Mouse (Mus musculus) bone marrow, adult 2 months (tissue): ENCODE data around the gene Plcg1. TPM values are rescaled to one million over a fixed set of nuclear protein-coding genes. Genes with fewer than 3 reads are reported as not detected.

ENCODE experiments used
- H3K27ac ChIP-seq: fragments of 200-500 bp; 2 replicates; pipeline ENCODE4 v1.5.1; 2012; ENCODE audit warnings: low read depth, mild to moderate bottlenecking, control low read depth, inconsistent platforms, low read length; ENCODE audit not compliant: control insufficient read depth, poor library complexity, insufficient read depth
- H3K4me1 ChIP-seq: fragments of 200-500 bp; 2 replicates; pipeline ENCODE4 v1.6.1; 2011; ENCODE audit warnings: low read length; ENCODE audit not compliant: control insufficient read depth, insufficient read depth
- H3K4me3 ChIP-seq: fragments of 200-500 bp; replicated peaks from 2 replicates; pipeline ENCODE3; 2011; ENCODE audit warnings: mild to moderate bottlenecking, low read depth, low read length, control low read depth; ENCODE audit not compliant: control insufficient read depth
- CTCF ChIP-seq: fragments of 200-500 bp; IDR thresholded peaks from 2 replicates; pipeline ENCODE4 v1.5.1; 2011; ENCODE audit warnings: low read length, control low read depth; ENCODE audit not compliant: control insufficient read depth, insufficient read depth
- POLR2A ChIP-seq: fragments of 200-500 bp; IDR thresholded peaks from 2 replicates; pipeline ENCODE4 v1.6.1; 2011; ENCODE audit warnings: low read depth, mild to moderate bottlenecking, control low read depth, low read length, borderline replicate concordance; ENCODE audit not compliant: control insufficient read depth
- WGBS: fragments of 180-500 bp; shearing (Covaris S2); methylation state at CpG from one replicate; pipeline ENCODE4 v1.1.7; 2018; 5-methylcytosine and 5-hydroxymethylcytosine counted together
- polyA plus RNA-seq: library from polyadenylated mRNA; stranded (reverse); fragments of >200 nt; gene quantifications from 2 replicates; pipeline ENCODE4 v1.2.4, GENCODE M21; 2011; ENCODE audit warnings: low replicate concordance; ENCODE audit not compliant: missing spikeins, insufficient read depth, insufficient read length

Plcg1 gene
- polyA plus RNA-seq, 1 experiment: 21.0 TPM

- Histone ChIP-seq H3K4me3 (no peak overlapping the region), H3K27ac (no peak overlapping the region), H3K4me1 (no peaks in the 10 kb centered on the region)
- TF ChIP-seq CTCF (no peak), POLR2A (no peak)
Observed at GRCm38 (mm10) chr2:160789741-160790140, 58.6 kb downstream of the Plcg1 start.

GRCm38 (mm10) chr2:160793117-160793516, 62.0 kb downstream of the Plcg1 start:
- Histone ChIP-seq H3K4me3 (no peak overlapping the region), H3K27ac (no peak overlapping the region), H3K4me1 (no peaks in the 10 kb centered on the region)
- no peak for TF ChIP-seq POLR2A
- no peak for TF ChIP-seq CTCF
- WGBS: 27% methylated on average over 2 of the region's 2 CpGs

- Histone ChIP-seq H3K4me1 (no peaks in the 10 kb centered on the region), H3K4me3 (no peak overlapping the region), H3K27ac (no peak overlapping the region)
- 33% methylated on average over 2 of the region's 2 CpGs for WGBS
- TF ChIP-seq CTCF (no peak), POLR2A (no peak)
Observed at GRCm38 (mm10) chr2:160796973-160797372, 65.9 kb downstream of the Plcg1 start.

GRCm38 (mm10) chr2:160798206-160798605, 67.1 kb downstream of the Plcg1 start:
- no peak for TF ChIP-seq POLR2A
- TF ChIP-seq CTCF: no peak
- Histone ChIP-seq H3K27ac (no peak overlapping the region), H3K4me3 (no peak overlapping the region), H3K4me1 (no peaks in the 10 kb centered on the region)
- WGBS: 79% methylated on average over 1 of the region's 1 CpGs

GRCm38 (mm10) chr2:160800967-160801366, 69.9 kb downstream of the Plcg1 start:
- H3K4me3 ChIP-seq: no peak overlapping the region
- H3K4me1 ChIP-seq: no peaks in the 10 kb centered on the region
- no peak overlapping the region for H3K27ac ChIP-seq
- WGBS: 73% methylated on average over 1 of the region's 1 CpGs
- TF ChIP-seq CTCF (no peak), POLR2A (no peak)

- Histone ChIP-seq H3K27ac (no peak overlapping the region), H3K4me3 (no peak overlapping the region), H3K4me1 (no peaks in the 10 kb centered on the region)
- WGBS: 86% methylated on average over 3 of the region's 3 CpGs
- TF ChIP-seq POLR2A: no peak
- no peak for TF ChIP-seq CTCF
Observed at GRCm38 (mm10) chr2:160802326-160802725, 71.2 kb downstream of the Plcg1 start.

GRCm38 (mm10) chr2:160804794-160805527, 73.9 kb downstream of the Plcg1 start:
- H3K4me1 ChIP-seq: no peaks in the 10 kb centered on the region
- no peak for TF ChIP-seq POLR2A
- no peak for TF ChIP-seq CTCF
- 80% methylated on average over 4 of the region's 4 CpGs for WGBS
- no peak overlapping the region for H3K27ac ChIP-seq
- H3K4me3 ChIP-seq: no peak overlapping the region

GRCm38 (mm10) chr2:160806091-160806521, 75.0 kb downstream of the Plcg1 start:
- TF ChIP-seq POLR2A: no peak
- no peak for TF ChIP-seq CTCF

GRCm38 (mm10) chr2:160810376-160810775, 79.3 kb downstream of the Plcg1 start:
- no peak overlapping the region for H3K27ac ChIP-seq
- no peak overlapping the region for H3K4me3 ChIP-seq
- H3K4me1 ChIP-seq: no peaks in the 10 kb centered on the region
- TF ChIP-seq CTCF (no peak), POLR2A (no peak)

More at GRCm38 (mm10) chr2:160806091-160806521, 75.0 kb downstream of the Plcg1 start:
- Histone ChIP-seq H3K4me1 (no peaks in the 10 kb centered on the region), H3K27ac (no peak overlapping the region), H3K4me3 (no peak overlapping the region)
- WGBS: 67% methylated on average over 3 of the region's 3 CpGs
